Mouse (Mus musculus) intestine, embryonic 16.5 days (tissue): ENCODE data around the gene Rgs3. TPM values are rescaled to one million over a fixed set of nuclear protein-coding genes. Genes with fewer than 3 reads are reported as not detected.

ENCODE experiments used
- ATAC-seq: fragments of 200-750 bp; cut with Nextera tagmentation; 2 replicates; pipeline ENCODE4 v1.8.0; 2017; ENCODE audit warnings: moderate TSS enrichment, moderate library complexity
- H3K27ac ChIP-seq: fragments of 300-500 bp; sonication (generic); 2 replicates; pipeline ENCODE4 v1.5.1; 2014; ENCODE audit warnings: mild to moderate bottlenecking, low read length
- H3K27me3 ChIP-seq: fragments of 300-500 bp; sonication (generic); replicated peaks from 2 replicates; pipeline ENCODE4 v1.6.1; 2014; ENCODE audit warnings: low read length, control low read depth, mixed read lengths; ENCODE audit not compliant: control insufficient read depth, insufficient read depth
- H3K36me3 ChIP-seq: fragments of 300-500 bp; sonication (generic); 2 replicates; pipeline ENCODE4 v1.6.1; 2014; ENCODE audit warnings: low read length, control low read depth; ENCODE audit not compliant: control insufficient read depth, insufficient read depth
- H3K4me1 ChIP-seq: fragments of 300-500 bp; sonication (generic); 2 replicates; pipeline ENCODE4 v1.6.1; 2014; ENCODE audit warnings: low read length, control low read depth, mixed read lengths; ENCODE audit not compliant: control insufficient read depth, insufficient read depth
- H3K4me2 ChIP-seq: fragments of 300-500 bp; sonication (generic); 2 replicates; pipeline ENCODE4 v1.6.1; 2014; ENCODE audit warnings: low read depth, low read length, control low read depth
- H3K4me3 ChIP-seq: fragments of 300-500 bp; sonication (generic); 2 replicates; pipeline ENCODE4 v1.5.1; 2014; ENCODE audit warnings: mild to moderate bottlenecking, low read length
- H3K9ac ChIP-seq: fragments of 300-500 bp; sonication (generic); 2 replicates; pipeline ENCODE4 v1.6.1; 2014; ENCODE audit warnings: low read depth, low read length
- H3K9me3 ChIP-seq: fragments of 300-500 bp; sonication (generic); 2 replicates; pipeline ENCODE4 v1.6.1; 2016; ENCODE audit warnings: low read length, control low read depth; ENCODE audit not compliant: control insufficient read depth
- WGBS: fragments of 180-500 bp; shearing (Covaris S2); extraction: QIAGEN DNeasy Blood & Tissue Kit; methylation state at CpG from one replicate; pipeline ENCODE4 v1.1.7; 2014; 5-methylcytosine and 5-hydroxymethylcytosine counted together
- polyA plus RNA-seq: library from polyadenylated mRNA; unstranded; fragments of >200 nt; fragmentation: Nextera tagmentation; extraction: Ambion mirVana; gene quantifications from 2 replicates; pipeline ENCODE4 v1.2.1, GENCODE M21; 2015

Rgs3 gene
- polyA plus RNA-seq, 1 experiment from 2014 or later = 47.6 TPM

- H3K4me3 ChIP-seq = no peak overlapping the region
- no peaks in the 10 kb centered on the region for H3K27me3 ChIP-seq
- no peak overlapping the region for H3K27ac ChIP-seq
- 0 out of 2 replicates have a peak, but pooled peaks cover 3% of the 10 kb centered on the region for H3K36me3 ChIP-seq
- 79% methylated on average over 7 of the region's 7 CpGs for WGBS
- ATAC-seq = no peak
- no peaks in the 10 kb centered on the region for H3K9me3 ChIP-seq
- H3K4me2 ChIP-seq = no peak overlapping the region
- no peak overlapping the region for H3K9ac ChIP-seq
- peaks cover 57% of the 10 kb centered on the region for H3K4me1 ChIP-seq
Observed at GRCm38 (mm10) chr4:62628547-62628946, 68.9 kb downstream of the Rgs3 start.

GRCm38 (mm10) chr4:62629461-62629860 lies 69.8 kb downstream of the Rgs3 start:
- peaks cover 59% of the 10 kb centered on the region for H3K4me1 ChIP-seq
- no peaks in the 10 kb centered on the region for H3K9me3 ChIP-seq
- H3K4me2 ChIP-seq = no peak overlapping the region
- H3K36me3 ChIP-seq = 0 out of 2 replicates have a peak, but pooled peaks cover 3% of the 10 kb centered on the region
- H3K27ac ChIP-seq = no peak overlapping the region
- H3K4me3 ChIP-seq = no peak overlapping the region
- H3K9ac ChIP-seq = no peak overlapping the region
- H3K27me3 ChIP-seq = no peaks in the 10 kb centered on the region
- 57% methylated on average over 9 of the region's 9 CpGs for WGBS
- no peak for ATAC-seq

- Histone ChIP-seq H3K4me1 (peaks cover 59% of the 10 kb centered on the region), H3K36me3 (0 out of 2 replicates have a peak, but pooled peaks cover 3% of the 10 kb centered on the region), H3K4me2 (no peak overlapping the region), H3K27me3 (no peaks in the 10 kb centered on the region), H3K9ac (no peak overlapping the region), H3K4me3 (no peak overlapping the region), H3K27ac (no peak overlapping the region), H3K9me3 (no peaks in the 10 kb centered on the region)
- 56% methylated on average over 4 of the region's 4 CpGs for WGBS
- no peak for ATAC-seq
Observed at GRCm38 (mm10) chr4:62629905-62630304, 70.3 kb downstream of the Rgs3 start.

- Histone ChIP-seq H3K36me3 (no peaks in the 10 kb centered on the region), H3K27me3 (no peaks in the 10 kb centered on the region), H3K9ac (no peak overlapping the region), H3K4me1 (peaks cover 32% of the 10 kb centered on the region), H3K27ac (no peak overlapping the region), H3K4me3 (no peak overlapping the region), H3K4me2 (no peak overlapping the region), H3K9me3 (no peaks in the 10 kb centered on the region)
- 87% methylated on average over 4 of the region's 4 CpGs for WGBS
- ATAC-seq = no peak
Observed at GRCm38 (mm10) chr4:62633243-62633642, 73.6 kb downstream of the Rgs3 start.

- H3K9me3 ChIP-seq = no peaks in the 10 kb centered on the region
- H3K27me3 ChIP-seq = no peaks in the 10 kb centered on the region
- peak overlapping the region; percentile 49 for H3K27ac ChIP-seq
- no peak overlapping the region for H3K4me3 ChIP-seq
- H3K4me2 ChIP-seq = no peak overlapping the region
- peak; percentile 11; the same call in 1 of the 2 replicates for ATAC-seq
- no peaks in the 10 kb centered on the region for H3K36me3 ChIP-seq
- peaks cover 25% of the 10 kb centered on the region for H3K4me1 ChIP-seq
- H3K9ac ChIP-seq = peak overlapping the region; percentile 43; the same call in 1 of the 2 replicates
- WGBS = 37% methylated on average over 13 of the region's 13 CpGs
Observed at GRCm38 (mm10) chr4:62634054-62634591, 74.5 kb downstream of the Rgs3 start.

GRCm38 (mm10) chr4:62634840-62635239 lies 75.2 kb downstream of the Rgs3 start:
- Histone ChIP-seq H3K27me3 (no peaks in the 10 kb centered on the region), H3K27ac (0 out of 2 replicates have a peak overlapping the region, but pooled peaks have one; percentile 11), H3K9ac (no peak overlapping the region), H3K36me3 (no peaks in the 10 kb centered on the region), H3K4me1 (peaks cover 20% of the 10 kb centered on the region), H3K4me2 (no peak overlapping the region), H3K9me3 (no peaks in the 10 kb centered on the region), H3K4me3 (no peak overlapping the region)
- ATAC-seq = no peak
- 52% methylated on average over 2 of the region's 2 CpGs for WGBS

- Histone ChIP-seq H3K9me3 (no peaks in the 10 kb centered on the region), H3K27me3 (no peaks in the 10 kb centered on the region), H3K36me3 (no peaks in the 10 kb centered on the region), H3K4me1 (peaks cover 26% of the 10 kb centered on the region), H3K27ac (no peak overlapping the region), H3K4me2 (no peak overlapping the region), H3K9ac (no peak overlapping the region), H3K4me3 (no peak overlapping the region)
- no peak for ATAC-seq
- 85% methylated on average over 6 of the region's 6 CpGs for WGBS
Observed at GRCm38 (mm10) chr4:62636047-62636446, 76.4 kb downstream of the Rgs3 start.

GRCm38 (mm10) chr4:62637856-62638604 lies 78.4 kb downstream of the Rgs3 start:
- Histone ChIP-seq H3K4me1 (peaks cover 35% of the 10 kb centered on the region), H3K27me3 (no peaks in the 10 kb centered on the region), H3K4me2 (no peak overlapping the region; the same call in 1 of the 2 replicates), H3K4me3 (no peak overlapping the region), H3K9ac (no peak overlapping the region), H3K9me3 (no peaks in the 10 kb centered on the region), H3K27ac (peak overlapping the region; percentile 65), H3K36me3 (no peaks in the 10 kb centered on the region)
- ATAC-seq = peak; percentile 79
- WGBS = 62% methylated on average over 4 of the region's 4 CpGs

GRCm38 (mm10) chr4:62640496-62641229 lies 81.0 kb downstream of the Rgs3 start:
- peak overlapping the region; percentile 23; the same call in 1 of the 2 replicates for H3K9ac ChIP-seq
- H3K27me3 ChIP-seq = no peaks in the 10 kb centered on the region
- ATAC-seq = peak; percentile 53
- 52% methylated on average over 15 of the region's 15 CpGs for WGBS
- H3K27ac ChIP-seq = peak overlapping the region; percentile 71
- no peak overlapping the region for H3K4me3 ChIP-seq
- no peaks in the 10 kb centered on the region for H3K9me3 ChIP-seq
- no peak overlapping the region for H3K4me2 ChIP-seq
- peaks cover 24% of the 10 kb centered on the region for H3K4me1 ChIP-seq
- H3K36me3 ChIP-seq = no peaks in the 10 kb centered on the region
